Mouse (Mus musculus) liver, adult 2 months (tissue): ENCODE results near the gene 1700020N01Rik. TPM values are rescaled to one million over a fixed set of nuclear protein-coding genes. Genes with fewer than 3 reads are reported as not detected.

Source experiments
- DNase-seq: peaks from one replicate; pipeline ENCODE4 v3.0.0-alpha.2; 2011; ENCODE audit warnings: low read depth, low spot score; ENCODE audit errors: extremely low read depth
- H3K27ac ChIP-seq: fragments of 200-500 bp; replicated peaks from 2 replicates; pipeline ENCODE4 v1.5.1; 2012; ENCODE audit warnings: low read depth, mild to moderate bottlenecking, control low read depth, inconsistent platforms, low read length; ENCODE audit not compliant: insufficient read depth
- H3K27me3 ChIP-seq: fragments of 200-500 bp; 2 replicates; pipeline ENCODE4 v1.6.1; 2012; ENCODE audit warnings: mild to moderate bottlenecking, moderate library complexity, low read length, inconsistent platforms; ENCODE audit not compliant: control insufficient read depth, insufficient read depth
- H3K36me3 ChIP-seq: fragments of 200-500 bp; 2 replicates; pipeline ENCODE4 v1.6.1; 2012; ENCODE audit warnings: low read length, inconsistent platforms; ENCODE audit not compliant: control insufficient read depth, insufficient read depth
- H3K4me1 ChIP-seq: fragments of 200-500 bp; 2 replicates; pipeline ENCODE4 v1.6.1; 2011; ENCODE audit warnings: low read length; ENCODE audit not compliant: control insufficient read depth, insufficient read depth
- H3K4me3 ChIP-seq: fragments of 200-500 bp; 2 replicates; pipeline ENCODE4 v1.5.1; 2011; ENCODE audit warnings: low read depth, mild to moderate bottlenecking, control low read depth, low read length, moderate library complexity; ENCODE audit not compliant: insufficient read depth
- H3K79me2 ChIP-seq: fragments of 200-500 bp; 2 replicates; pipeline ENCODE4 v1.6.1; 2012; ENCODE audit warnings: inconsistent platforms, mild to moderate bottlenecking, low read length, moderate library complexity; ENCODE audit not compliant: control insufficient read depth, insufficient read depth
- H3K9ac ChIP-seq: fragments of 200-500 bp; 2 replicates; pipeline ENCODE4 v1.6.1; 2012; ENCODE audit warnings: low read depth, mild to moderate bottlenecking, control low read depth, inconsistent platforms, low read length
- CTCF ChIP-seq: fragments of 200-500 bp; IDR thresholded peaks from 2 replicates; pipeline ENCODE4 v1.5.1; 2011; ENCODE audit warnings: low read depth, low read length, control low read depth
- POLR2A ChIP-seq: fragments of 200-500 bp; IDR thresholded peaks from 2 replicates; pipeline ENCODE4 v1.6.1; 2011; ENCODE audit warnings: low read length, control low read depth; ENCODE audit not compliant: insufficient read depth; ENCODE audit errors: extremely low read depth
- WGBS: fragments of 180-500 bp; shearing (Covaris S2); methylation state at CpG from one replicate; pipeline ENCODE4 v1.1.7; 2018; 5-methylcytosine and 5-hydroxymethylcytosine counted together
- polyA plus RNA-seq: library from polyadenylated mRNA; depleted of rRNA; stranded (reverse); fragments of >200 nt; gene quantifications from 2 replicates; pipeline ENCODE4 v1.2.3, GENCODE M21; 2012
- total RNA-seq: library from RNA; depleted of rRNA; stranded (reverse); fragments of >200 nt; gene quantifications from 2 replicates; pipeline ENCODE4 v1.2.3, GENCODE M21; 2014

The 1700020N01Rik gene
- total and polyA plus RNA-seq, 2 experiments: not detected

DNA sequence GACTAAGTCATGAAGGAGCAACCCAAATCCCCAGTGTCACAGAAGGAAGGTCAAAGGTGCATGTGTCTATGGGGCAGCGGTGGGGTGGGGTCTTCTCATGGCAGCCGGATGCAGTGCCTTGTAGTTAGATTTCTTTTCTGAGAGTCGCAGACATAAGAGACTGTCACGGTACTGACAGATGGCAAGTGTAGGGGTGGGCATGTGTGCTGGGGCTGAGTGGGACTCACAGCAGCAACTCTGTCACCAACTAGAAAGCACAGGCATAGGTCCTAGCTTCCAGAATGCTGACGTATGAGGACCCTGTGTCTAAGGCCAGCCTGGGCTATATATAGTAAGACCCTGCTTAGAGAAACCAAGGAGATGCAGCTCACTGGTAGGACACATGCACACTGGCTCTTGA is 12.7 kb downstream of the 1700020N01Rik start:
- H3K4me1 ChIP-seq: peaks cover 8% of the 10 kb centered on the region; the same call in 1 of the 2 replicates
- H3K79me2 ChIP-seq: no peaks in the 10 kb centered on the region
- H3K27ac ChIP-seq: peak overlapping the region; percentile 22; the same call in 1 of the 2 replicates
- 74% methylated on average over 5 of the region's 5 CpGs for WGBS
- H3K4me3 ChIP-seq: no peak overlapping the region
- no peaks in the 10 kb centered on the region for H3K27me3 ChIP-seq
- H3K36me3 ChIP-seq: no peaks in the 10 kb centered on the region
- H3K9ac ChIP-seq: no peak overlapping the region
- TF ChIP-seq POLR2A (no peak), CTCF (no peak)
- no peak for DNase-seq

DNA sequence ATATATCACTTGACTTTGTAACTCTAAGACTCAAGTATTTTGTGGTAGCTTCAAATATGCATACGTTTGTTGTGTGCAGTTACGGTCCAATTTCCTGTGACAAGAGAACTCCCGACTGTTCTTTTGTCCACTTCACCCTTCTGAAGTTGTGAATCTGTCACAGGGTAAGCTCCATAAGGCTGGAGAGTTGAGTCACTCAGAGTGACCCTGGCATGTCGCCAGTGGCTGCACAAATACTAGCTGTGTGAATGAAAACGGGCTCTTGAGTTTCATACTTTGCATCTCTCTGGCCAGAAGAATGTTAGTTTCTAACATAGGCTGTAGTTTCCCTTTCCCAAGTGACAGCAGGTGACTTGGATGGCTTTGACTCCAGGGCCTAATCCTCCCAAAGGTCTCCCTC is 14.0 kb downstream of the 1700020N01Rik start:
- no peaks in the 10 kb centered on the region for H3K36me3 ChIP-seq
- no peaks in the 10 kb centered on the region for H3K27me3 ChIP-seq
- no peak for DNase-seq
- no peak overlapping the region for H3K27ac ChIP-seq
- peaks cover 8% of the 10 kb centered on the region; the same call in 1 of the 2 replicates for H3K4me1 ChIP-seq
- WGBS: 51% methylated on average over 5 of the region's 5 CpGs
- H3K4me3 ChIP-seq: no peak overlapping the region
- TF ChIP-seq CTCF (no peak), POLR2A (no peak)
- H3K9ac ChIP-seq: no peak overlapping the region
- no peaks in the 10 kb centered on the region for H3K79me2 ChIP-seq

DNA sequence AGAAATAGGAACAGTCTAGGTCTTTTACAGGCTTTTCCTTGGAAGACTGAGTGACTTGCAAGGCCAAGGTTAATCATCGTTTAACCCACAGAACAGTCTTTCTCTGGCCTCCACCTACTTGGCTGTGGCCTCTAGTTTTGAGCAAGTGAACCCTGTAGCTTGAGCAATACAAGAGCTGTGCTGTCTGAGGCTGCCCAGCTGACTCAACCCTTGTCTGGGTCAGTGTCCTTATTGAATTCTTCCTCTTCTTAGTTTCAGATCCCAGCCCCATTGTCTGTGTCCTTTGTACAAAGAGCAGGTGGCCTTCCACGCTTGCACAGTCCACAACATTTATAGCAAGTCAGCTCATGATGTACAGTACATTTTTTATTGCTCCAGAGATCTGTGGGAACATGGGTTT is 16.6 kb downstream of the 1700020N01Rik start:
- H3K4me1 ChIP-seq: peaks cover 17% of the 10 kb centered on the region
- no peak overlapping the region for H3K27ac ChIP-seq
- no peaks in the 10 kb centered on the region for H3K27me3 ChIP-seq
- H3K79me2 ChIP-seq: no peaks in the 10 kb centered on the region
- no peak overlapping the region for H3K9ac ChIP-seq
- 15% methylated on average over 2 of the region's 2 CpGs for WGBS
- peak; percentile 90 for DNase-seq
- no peak for TF ChIP-seq CTCF
- TF ChIP-seq POLR2A: no peak
- no peaks in the 10 kb centered on the region for H3K36me3 ChIP-seq
- no peak overlapping the region for H3K4me3 ChIP-seq

DNA sequence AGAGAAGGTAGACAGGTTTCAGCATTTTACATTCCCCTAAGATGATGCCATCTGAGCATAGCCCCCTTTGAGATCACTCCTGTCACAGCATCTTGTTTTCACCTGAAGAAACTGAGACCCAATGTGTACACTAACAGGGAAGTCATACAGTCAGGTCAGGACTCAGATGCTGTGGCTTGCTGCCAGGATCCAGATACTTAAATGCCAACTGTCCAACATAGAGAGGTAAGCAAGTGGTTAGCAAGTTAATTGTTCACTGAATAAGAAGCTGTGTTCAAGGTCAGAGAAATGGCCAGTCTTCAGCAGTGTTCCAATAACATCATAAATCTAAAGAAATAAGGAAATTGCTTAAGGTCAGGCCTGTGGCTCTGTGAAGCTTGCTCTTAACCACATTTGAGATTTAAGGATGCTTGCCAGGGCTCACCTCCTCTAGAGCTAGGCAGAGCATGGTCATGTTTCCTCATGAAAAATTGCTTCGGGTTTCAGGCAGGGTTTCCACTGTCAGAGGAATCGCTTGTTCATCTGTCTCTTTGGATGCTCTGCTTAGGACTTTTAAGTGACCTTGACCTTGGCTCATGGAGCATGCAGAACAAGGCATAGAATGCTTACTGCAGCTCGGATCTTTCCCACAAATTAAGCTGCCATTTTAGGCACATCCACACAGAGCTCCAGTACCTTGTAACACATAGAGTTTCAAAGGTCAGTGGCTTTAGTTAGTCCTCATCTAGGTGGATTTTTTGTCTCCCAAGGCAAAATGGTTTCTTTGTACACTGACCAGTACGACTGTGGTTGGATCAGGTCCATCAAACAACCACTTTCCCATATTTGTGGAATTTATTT is 20.3 kb downstream of the 1700020N01Rik start:
- Histone ChIP-seq H3K79me2 (no peaks in the 10 kb centered on the region), H3K4me3 (no peak overlapping the region), H3K27me3 (no peaks in the 10 kb centered on the region), H3K36me3 (no peaks in the 10 kb centered on the region), H3K27ac (no peak overlapping the region), H3K9ac (no peak overlapping the region), H3K4me1 (peaks cover 14% of the 10 kb centered on the region)
- WGBS: 68% methylated on average over 4 of the region's 4 CpGs
- DNase-seq: no peak
- TF ChIP-seq POLR2A (no peak), CTCF (no peak)

DNA sequence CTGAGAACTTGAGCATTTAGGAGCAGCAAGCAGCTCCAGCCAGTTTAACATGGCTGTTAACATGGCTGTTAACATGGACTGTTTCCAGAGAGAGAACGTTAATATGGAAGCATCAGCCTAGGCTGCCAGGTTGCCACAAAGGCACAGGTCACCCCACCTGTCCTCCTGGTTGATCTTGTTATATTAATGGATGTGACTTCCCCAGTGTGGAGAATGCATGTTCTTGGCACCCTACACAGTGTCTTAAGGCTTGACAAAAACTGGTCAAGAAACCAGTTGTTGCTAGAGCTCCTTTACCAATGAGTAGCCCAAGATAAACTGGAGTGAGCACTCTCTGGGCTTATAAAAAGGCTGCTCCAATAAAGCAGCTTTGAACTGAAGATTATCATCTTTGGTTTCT is 21.6 kb downstream of the 1700020N01Rik start:
- H3K79me2 ChIP-seq: no peaks in the 10 kb centered on the region
- DNase-seq: no peak
- peaks cover 11% of the 10 kb centered on the region for H3K4me1 ChIP-seq
- TF ChIP-seq CTCF (no peak), POLR2A (no peak)
- no peaks in the 10 kb centered on the region for H3K36me3 ChIP-seq
- H3K27ac ChIP-seq: no peak overlapping the region
- no peaks in the 10 kb centered on the region for H3K27me3 ChIP-seq
- WGBS: 98% methylated on average over 1 of the region's 1 CpGs
- no peak overlapping the region for H3K9ac ChIP-seq
- H3K4me3 ChIP-seq: no peak overlapping the region
